Mouse (Mus musculus): ENCODE data around the gene Itpkb.

DNA sequence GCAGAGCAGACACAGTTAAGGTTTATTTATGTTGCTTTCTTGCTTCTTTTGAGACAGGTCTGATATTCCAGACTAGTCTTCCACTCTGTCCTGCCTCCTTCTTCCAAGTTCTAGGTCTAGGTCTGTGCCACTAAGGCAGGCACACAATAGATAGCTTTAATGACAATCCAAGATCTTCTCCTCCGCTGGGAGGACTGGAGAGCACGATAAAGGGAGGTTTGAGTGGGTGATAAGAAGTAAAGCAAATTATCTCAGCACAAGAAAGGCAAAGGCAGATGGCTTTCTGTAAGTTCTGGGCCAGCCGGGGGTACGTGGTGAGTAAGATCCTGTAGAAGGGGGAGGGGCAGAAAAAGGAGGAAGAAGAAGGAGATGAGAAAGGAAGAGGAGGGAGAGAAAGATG, 12.8 kb upstream of the Itpkb start:
- TF ChIP-seq ZC3H11A (IDR thresholded peaks at IDR 0.05; ENCODE audit: borderline replicate concordance, low read depth, low read length) (no peak), MAFK (IDR thresholded peaks at IDR 0.05; ENCODE audit: insufficient read depth, low read depth, low read length) (no peak)
